Comparison of ENCODE assay signal across 8 mouse cellular contexts in the genomic region with DNA sequence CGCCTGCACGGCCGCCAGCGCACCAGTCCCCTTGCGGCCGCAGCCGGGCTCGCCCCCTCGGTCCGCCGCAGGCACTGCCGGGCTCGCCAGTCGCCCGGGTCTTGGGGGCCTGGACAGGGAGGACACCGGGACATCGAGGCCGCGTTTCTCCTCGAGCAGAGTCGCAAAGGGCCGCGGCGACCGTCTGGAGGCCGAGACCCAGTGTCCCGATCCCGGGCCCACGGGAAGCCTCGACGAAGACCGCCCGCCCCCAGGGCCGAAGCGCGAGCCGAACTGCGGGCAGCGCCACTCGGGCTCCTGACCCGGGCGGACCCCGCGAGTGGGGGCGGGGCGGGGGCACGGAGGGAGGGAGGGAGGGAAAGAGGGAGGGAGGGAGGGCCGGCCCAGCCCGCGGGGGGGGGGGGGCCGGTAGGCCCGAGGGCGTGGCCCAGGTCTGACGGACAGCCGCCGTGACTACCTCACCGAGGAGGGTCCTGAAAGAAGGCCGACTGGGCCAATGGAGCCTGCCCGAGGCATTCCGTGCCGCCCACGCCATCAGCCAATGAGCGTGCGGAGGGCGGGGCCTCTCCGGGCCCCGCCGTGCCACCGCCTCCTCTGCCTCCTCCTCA. TPM values are rescaled to one million over a fixed set of nuclear protein-coding genes. Genes with fewer than 3 reads are reported as not detected.
DNase-seq lines count a peak whose midpoint lies in the region; ATAC-seq and TF ChIP-seq lines count a peak whose summit lies in the region.
"Not testable (repeated sequence)": the region's sequence is repeated elsewhere in the genome, so short reads cannot be mapped to it uniquely, and the experiment has no call there.

No protein-coding gene starts in this region.

- H3K36me3 ChIP-seq in hindbrain, embryonic 16.5 days (ENCODE audit: control insufficient read depth, insufficient read depth, low read length), result not testable (repeated sequence)

- peak overlapping the region; percentile 87 for H3K27ac ChIP-seq in hindbrain, embryonic 16.5 days (ENCODE audit: low read depth, low read length)
- peak overlapping the region; percentile 92 for H3K27ac ChIP-seq in left cerebral cortex, adult 2 months

- H3K4me1 ChIP-seq in hindbrain, embryonic 16.5 days (ENCODE audit: control insufficient read depth, insufficient read depth, low read depth, low read length), result peaks cover 18% of the 10 kb centered on the region

- H3K27me3 ChIP-seq in hindbrain, embryonic 16.5 days (replicated peaks; ENCODE audit: control insufficient read depth, insufficient read depth, low read length), result not testable (repeated sequence)

- not testable (repeated sequence) for TF ChIP-seq CTCF in left cerebral cortex, adult 2 months (IDR thresholded peaks at IDR 0.05)

- H3K9ac ChIP-seq in hindbrain, embryonic 16.5 days (ENCODE audit: low read depth, low read length), result peak overlapping the region; percentile 78

- peak overlapping the region; percentile 62 for H3K4me2 ChIP-seq in hindbrain, embryonic 16.5 days (ENCODE audit: low read length)

- 1% methylated on average over 33 of the region's 69 CpGs for WGBS in hindbrain, embryonic 16.5 days

- ATAC-seq in hindbrain, embryonic 16.5 days, result peak; percentile 98
- peak; percentile 84 for ATAC-seq in megakaryocyte, adult 5-6 weeks (ENCODE audit: poor library complexity, severe bottlenecking)

- intact Hi-C loops in left cerebral cortex, adult 2 months (cut with DNase I), result loop anchor here (2.0 to 5.0 kb wide), 2 partner anchors 75 to 219 kb away; a partner anchor contains a TSS

- H3K9me3 ChIP-seq in hindbrain, embryonic 16.5 days (ENCODE audit: control insufficient read depth, low read length), result not testable (repeated sequence)

- peak; percentile 88 for DNase-seq in ZHBTc4 (ENCODE audit: low read depth, low spot score)
- DNase-seq in cerebellum, postnatal 4 days (ENCODE audit: low spot score in 2 of 2), result peak; percentile 63 to 85
- DNase-seq in gastrocnemius, adult 18-20 months (ENCODE audit: low spot score), result peak; percentile 81
- DNase-seq in left cerebral cortex, adult 2 months (ENCODE audit: extremely low spot score in 1 of 2, low spot score in 2 of 2), result peak; percentile 71 to 79
- DNase-seq in right cerebral cortex, adult 18-20 months, result peak; percentile 90
- peak; percentile 91 for DNase-seq in urinary bladder, adult 2 months (ENCODE audit: low spot score)

- H3K4me3 ChIP-seq in hindbrain, embryonic 16.5 days (ENCODE audit: low read length), result peak overlapping the region; percentile 55
- peak overlapping the region; percentile 66 for H3K4me3 ChIP-seq in left cerebral cortex, adult 2 months

RNA-seq across cellular contexts. Expression of a gene that starts 0.4 kb away (rescaled TPM):
- total RNA-seq in gastrocnemius, adult 18-20 months (2021), result 10 to 100 TPM; 35.2 to 37.1 TPM
- polyA plus RNA-seq in hindbrain, embryonic 16.5 days (2015; fragmentation: Nextera tagmentation; extraction: Ambion mirVana), result 44.9 and 54.4 TPM in 2 replicates
- 10 to 100 TPM; 91.5 to 93.8 TPM for total RNA-seq in left cerebral cortex, adult 2 months (2021)
- total RNA-seq in megakaryocyte, adult 5-6 weeks (2015), result 64.4 and 69.7 TPM in 2 replicates
- total RNA-seq in megakaryocyte, adult 5-6 weeks (2017), result 21.6 and 27.1 TPM in 2 replicates
- 31.5 and 35.1 TPM in 2 replicates for polyA plus RNA-seq in urinary bladder, adult 2 months (2012; rRNA removed)

Comparison
In these comparisons a context has a peak if more than half of its experiments do, and no peak if none do; other contexts are left out.
1. Peak in every context shown above with its lines: DNase-seq, ATAC-seq, H3K4me3 ChIP-seq and H3K27ac ChIP-seq.